Mouse (Mus musculus) gastrocnemius, postnatal 4 days (tissue): ENCODE measurements at regions not wholly inside any gene's neighbourhood (a gene's known extent, or its start where the extent isn't known, plus 50 kb on each side); places are given as distances from the start of the nearest gene placed in this dataset.

Experiments used
- DNase-seq, 2 experiments: peaks; one replicate each; pipeline ENCODE4 v3.0.0; 2021 to 2022; ENCODE audit warnings: low spot score in 2 of 2, mixed read lengths in 2 of 2

DNA sequence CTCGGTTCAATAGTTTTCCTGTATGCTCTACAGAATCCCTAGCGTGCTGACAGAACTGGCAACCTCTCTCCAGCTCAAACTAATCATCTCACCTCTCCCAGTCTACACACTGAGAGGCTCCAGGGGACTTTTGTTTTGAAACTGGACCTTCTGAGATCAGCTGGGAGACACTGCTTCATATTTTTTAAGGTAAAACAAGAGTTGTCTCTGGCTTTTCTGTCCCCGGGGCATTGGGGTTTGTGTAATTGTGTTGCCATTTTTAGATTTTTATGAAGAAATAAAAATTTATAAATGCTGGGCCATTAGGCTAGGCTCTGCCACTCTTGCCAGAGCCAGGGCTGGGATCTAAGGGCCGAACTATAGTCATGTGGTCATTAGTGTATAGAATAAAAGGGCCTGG is 179.8 kb upstream of the Cdh5 start:
- no peak for DNase-seq

DNA sequence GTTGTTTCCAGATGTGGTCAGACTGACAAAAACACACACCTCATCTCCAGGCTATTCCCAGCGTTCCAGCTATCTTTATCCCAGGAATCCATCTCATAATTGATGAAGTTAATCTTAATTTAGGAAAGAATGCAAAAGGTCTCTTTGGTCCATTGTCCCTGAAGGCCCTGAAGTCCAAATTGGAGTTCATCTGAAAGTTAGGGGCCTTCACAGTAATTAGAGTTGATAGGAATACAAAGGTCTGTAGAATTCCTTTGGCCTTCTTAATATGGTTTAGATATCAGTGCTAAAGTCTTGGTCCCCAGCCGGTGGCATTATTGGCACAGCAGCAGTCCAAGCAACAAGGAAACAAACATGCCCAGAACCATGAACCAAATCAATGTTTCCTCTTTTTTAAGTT is 178.7 kb upstream of the Cdh5 start:
- DNase-seq = no peak

DNA sequence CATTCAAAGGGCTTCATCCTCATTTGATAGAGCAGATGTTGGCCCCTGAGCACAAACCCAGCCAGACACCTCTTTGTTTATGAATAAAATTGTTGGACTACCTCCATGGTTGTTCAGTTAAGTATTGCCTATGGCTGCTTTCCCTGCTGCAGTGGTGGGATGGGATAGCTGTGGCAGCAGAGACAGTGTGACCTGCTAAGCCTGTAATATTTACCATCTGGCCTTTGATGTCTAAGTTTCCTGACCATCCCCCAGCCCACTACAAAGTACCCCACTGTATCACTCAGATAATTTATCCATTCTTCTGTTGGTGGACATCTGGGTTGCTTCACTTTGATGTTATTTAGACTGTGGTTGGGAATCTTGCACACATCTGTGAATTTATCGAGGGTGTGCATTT is 168.7 kb upstream of the Cdh5 start:
- DNase-seq = no peak

DNA sequence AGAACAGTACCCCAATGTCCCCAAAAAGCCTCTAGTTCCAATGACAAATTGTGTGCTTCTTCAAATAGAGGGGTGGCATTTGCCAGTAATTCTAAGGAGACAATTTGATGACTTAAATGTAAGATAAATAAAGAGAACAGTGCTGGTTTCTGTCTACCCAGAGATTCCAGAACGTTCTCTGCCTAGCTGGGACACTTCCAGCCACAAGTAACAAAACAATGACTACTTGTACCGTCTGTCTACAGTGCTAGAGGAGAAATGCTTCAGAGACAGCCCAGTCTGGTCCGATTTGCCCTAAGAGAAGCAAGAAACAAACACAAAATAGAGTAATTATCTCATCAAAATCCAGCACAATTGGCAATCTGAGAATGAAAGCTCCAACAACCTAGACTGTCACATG is 164.9 kb upstream of the Cdh5 start:
- DNase-seq = no peak

DNA sequence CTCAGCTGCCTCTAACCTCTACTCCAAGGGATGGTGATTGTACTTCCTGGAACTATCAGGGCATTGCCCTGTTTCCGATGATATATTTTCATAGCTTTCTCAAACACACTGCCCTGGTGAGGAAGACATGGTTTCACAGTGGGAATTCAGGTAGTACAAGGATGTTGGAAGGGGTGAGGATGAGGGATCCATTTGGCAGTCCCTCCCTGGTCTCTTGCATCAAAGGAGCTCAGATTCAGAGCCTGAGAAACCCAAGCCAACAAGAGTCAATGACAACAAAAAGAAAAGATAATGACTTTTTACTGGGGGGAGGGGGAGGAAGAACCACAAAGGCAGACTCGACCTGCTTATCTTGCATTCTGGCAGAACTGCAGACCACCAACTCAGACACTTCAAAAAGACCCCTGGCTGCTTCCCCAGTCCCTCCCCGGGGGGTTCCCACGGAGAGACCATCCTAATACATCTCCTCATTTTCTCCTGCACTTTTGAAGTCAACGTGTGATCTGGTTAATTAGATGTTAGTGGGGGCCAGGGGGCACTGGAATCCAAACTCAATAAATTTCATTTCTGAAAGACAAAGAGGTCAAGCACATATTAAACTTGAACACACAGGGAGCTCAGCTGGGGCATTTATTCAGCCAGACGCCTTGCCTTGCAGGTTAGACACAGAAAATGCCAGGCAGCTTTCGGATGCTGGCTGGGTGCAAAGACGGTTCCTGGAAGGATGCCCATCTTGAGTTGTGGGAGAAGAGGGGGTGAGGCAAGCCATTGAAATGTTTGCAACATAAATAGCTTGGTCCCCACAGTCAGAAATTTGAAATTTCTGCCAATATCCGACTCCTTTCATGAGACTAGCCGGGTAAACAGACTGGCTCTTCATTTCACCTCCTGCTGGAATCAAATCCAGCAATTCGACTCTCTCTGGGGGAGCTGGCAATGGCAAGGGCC is 162.9 kb upstream of the Cdh5 start:
- DNase-seq = no peak

DNA sequence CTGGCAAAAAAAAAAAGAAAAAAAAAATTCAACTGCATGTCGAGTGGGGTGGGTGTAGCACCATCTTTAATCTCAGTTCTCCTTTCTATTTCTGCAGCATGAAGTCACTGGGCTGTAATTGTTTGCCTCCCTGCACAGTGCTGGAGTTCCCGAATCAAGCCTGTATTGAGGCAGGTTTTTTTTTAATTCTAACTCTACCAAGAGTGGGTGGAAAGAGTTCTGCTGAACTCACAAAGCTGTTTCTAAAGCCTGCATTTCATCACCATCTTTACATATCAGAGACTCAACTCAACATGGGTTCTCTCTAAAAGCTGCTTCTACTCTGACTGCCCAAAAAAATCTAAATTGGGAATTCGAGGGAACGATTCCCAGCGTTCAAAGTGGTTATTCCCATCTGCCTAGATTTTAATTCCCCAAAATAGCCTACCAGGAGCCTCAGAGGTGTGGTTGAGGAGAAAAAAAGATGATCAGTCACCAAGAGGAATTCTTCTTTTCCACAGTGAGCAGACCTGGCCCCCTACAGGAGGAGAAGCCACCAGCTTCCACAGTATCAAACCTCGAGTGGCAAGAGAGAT is 160.4 kb upstream of the Cdh5 start:
- DNase-seq = no peak

DNA sequence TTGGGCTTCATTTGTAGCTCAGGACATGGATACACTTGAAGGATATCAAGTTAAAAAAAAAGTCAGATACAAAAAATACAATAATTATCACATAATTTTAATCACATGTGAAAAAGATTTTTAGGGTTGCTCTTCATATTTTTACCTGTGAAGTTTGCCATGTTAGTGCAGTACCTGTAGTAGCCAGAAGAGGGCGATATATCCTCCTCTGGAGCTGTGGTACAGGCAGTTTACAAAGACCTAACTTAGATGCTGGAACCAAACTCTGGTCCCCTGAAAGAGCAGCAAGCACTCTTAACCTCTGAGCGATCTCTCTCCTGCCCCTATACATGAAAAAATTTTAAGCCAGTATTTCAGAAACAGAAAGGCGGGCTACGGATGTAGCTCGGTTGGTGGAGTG is 153.0 kb upstream of the Cdh5 start:
- no peak for DNase-seq

DNA sequence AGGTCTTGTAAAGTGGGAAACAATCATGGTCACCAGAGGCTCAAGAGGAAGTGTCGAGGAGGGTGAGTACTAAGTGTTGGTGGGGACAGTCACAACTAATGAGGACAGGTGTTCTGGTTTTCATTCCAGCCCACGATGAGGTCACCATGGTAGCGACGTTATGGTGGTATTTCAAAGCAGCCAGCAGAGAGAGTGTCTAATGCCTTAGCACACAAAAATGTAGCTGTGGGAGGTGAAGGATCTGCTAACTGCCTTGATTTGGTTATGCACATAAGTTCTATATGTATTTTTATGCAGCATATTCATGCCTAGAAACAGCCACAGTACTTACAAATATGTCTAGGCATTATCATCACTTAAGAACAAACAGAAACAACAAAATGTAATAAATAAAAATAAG is 151.0 kb upstream of the Cdh5 start:
- no peak for DNase-seq

DNA sequence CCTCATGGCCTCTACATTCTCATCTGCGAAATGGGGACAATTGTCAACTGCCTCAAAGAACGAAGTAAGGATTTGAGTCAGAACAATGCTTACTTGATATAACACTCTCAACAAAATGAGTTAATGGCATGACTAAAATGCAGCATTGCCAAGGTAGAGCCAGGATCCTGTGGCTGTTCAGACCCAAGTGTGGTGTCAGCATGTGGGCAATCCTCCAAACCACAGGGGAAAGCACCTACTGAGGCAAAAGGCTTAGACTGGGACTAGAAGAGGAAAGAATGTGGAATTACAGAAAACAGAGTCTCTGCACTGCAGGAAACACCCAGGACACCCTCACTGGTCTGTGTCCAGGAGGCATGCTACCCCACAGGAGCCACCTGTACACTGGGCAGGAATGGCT is 147.8 kb upstream of the Cdh5 start:
- no peak for DNase-seq

DNA sequence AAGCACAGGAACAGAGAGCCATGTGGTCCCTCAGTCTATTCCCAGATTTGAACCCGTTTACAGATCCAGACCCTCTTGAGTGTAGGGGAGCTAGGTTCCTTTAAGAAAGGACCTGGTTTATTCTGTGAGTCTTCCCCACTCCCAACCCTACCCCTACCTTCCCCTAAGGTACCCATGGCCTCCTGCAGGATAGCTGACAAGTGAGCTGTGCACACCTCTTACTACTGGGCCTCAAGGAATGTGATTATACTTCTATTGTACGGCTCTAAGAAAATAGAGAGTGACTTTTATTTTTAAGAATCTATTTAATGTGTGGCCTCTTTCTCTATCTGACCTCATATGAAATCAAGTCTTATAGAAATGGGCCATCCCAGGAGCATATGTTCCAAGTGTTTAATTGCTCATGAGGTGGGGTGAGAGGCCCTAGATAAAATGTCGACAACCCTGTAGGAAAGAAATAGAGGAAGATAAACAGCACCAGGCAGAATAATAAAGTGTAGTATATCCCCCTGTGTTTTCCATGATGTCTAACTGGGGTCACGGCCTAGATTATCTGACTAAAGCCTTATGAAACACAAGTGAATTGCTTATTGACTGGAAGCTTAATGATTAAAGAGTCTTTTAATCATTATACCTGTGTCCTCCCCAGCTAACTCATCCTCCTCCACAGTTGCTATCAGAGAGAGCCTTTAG is 145.7 kb upstream of the Cdh5 start:
- no peak for DNase-seq

DNA sequence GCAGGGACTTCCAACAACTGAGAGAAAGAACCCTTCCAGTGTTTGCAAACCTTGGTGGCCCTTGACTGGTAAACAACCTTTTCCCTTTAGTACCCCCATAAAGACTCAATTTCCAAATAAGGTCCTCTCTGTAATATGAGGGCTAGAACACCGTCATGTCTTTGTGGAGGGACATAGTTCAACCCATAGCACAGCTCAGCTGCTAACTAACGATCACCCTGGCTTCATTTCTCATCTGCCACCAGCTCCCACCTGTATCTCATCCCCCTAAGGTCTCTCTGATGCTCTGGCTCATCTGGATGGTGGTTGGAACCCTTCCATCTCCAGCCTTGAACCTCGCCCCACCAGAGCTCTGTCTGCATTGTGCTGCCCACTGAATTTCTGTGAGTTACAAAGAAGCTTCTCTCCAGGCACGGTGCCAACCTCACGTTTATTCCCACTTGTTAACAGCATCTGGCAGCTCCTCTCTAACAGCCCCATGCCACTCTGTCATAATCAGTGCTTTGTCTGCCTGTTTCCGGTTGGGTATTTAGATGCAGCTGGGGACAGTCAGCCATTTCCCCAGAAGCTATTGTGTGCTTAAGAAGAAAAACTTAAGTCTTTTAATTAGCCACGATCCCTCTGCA is 137.0 kb upstream of the Cdh5 start:
- DNase-seq = peak in 1 of 2 experiments; percentile 17

DNA sequence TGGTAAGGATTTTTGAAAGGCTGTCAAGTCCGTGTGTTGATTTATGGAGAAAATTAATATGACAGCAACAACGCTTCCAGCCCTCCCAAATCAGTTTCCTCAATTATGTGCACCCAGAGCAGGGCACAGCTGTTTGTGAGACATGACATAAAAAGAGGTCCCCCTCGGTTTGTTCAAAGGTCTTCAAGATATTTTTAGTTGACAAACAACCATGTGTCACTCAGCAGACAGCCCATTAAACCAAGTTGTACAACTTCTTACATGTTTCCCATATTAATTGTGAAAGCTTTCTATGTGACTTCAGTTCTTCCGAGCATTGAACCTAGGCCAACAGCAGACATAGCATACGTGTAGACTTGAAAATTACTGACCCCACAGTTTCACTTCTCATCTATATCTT is 131.5 kb upstream of the Cdh5 start:
- DNase-seq = no peak

DNA sequence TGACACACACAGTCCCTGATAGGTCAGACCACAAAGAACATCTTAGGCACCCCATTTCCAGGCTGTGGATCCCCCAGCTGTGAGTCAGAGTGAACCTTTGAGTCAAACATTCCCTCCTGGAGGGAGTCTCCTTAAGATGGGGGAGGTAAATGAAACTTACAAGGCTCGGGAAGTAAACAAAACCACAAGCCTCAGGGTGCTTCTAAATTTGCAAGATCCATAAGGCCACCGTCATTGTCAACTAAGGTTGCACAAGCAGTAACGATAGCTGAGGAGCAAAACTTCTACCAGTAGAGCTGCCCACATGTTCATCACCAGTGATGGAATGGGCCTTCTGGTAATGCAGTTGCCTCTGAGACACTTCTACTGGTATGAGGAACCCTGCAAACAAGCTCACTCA is 130.9 kb upstream of the Cdh5 start:
- no peak for DNase-seq

DNA sequence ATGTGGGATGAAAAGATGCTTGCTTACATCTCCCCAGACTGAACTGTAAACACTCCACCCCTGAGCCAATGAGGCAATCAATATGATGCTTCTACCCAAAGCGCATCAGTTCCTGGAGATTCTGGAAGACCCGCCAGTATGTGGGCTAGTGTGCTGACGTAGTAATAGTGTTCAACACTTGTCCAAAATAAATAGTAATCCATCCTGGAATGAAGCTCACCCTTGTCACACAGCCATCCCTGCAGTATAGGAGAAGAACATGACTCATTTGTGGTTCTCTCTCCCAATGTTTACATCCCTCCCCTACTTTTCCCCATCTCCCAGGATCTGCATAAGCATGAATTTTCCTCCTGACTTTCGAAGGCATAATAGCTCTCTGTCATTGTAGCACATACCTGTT is 130.5 kb upstream of the Cdh5 start:
- no peak for DNase-seq

DNA sequence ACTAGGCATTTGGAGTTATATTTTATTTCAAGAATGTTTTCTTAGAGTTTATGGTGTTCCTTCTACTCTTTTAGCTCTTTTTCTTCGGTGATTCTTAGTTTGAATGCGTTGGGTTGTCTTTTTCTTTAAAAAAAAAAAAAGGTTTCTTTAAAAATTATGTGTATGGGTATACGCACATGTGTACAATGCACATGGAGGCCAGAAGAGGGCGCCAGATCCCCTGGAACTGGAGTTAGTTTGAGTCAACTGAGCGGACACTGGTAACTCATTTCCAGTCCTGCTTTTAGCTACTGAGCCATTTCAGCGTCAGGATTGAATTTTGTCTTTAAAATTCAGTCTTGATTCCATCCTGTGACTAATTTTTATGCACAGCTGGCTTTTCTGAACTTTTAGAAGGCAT is 124.9 kb upstream of the Cdh5 start:
- no peak for DNase-seq

DNA sequence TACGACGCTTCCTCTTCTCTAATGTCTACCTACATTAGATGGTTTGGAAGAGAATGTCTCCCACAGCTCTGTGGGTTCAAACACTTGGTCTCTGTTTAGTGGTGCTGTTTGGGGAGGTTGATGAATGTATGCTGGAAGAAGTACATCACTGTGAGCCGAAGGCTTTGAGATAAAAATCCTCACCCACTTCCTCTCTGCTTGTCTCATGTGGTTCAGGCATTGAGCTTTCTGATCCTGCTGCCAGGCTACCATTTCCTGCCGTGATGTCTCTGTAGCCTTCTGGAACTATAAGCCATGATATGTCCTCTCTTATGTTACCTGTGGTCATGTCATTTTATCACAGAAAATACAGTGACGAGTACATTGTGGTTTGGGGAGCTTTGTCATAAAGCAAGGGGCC is 122.5 kb upstream of the Cdh5 start:
- DNase-seq = no peak

DNA sequence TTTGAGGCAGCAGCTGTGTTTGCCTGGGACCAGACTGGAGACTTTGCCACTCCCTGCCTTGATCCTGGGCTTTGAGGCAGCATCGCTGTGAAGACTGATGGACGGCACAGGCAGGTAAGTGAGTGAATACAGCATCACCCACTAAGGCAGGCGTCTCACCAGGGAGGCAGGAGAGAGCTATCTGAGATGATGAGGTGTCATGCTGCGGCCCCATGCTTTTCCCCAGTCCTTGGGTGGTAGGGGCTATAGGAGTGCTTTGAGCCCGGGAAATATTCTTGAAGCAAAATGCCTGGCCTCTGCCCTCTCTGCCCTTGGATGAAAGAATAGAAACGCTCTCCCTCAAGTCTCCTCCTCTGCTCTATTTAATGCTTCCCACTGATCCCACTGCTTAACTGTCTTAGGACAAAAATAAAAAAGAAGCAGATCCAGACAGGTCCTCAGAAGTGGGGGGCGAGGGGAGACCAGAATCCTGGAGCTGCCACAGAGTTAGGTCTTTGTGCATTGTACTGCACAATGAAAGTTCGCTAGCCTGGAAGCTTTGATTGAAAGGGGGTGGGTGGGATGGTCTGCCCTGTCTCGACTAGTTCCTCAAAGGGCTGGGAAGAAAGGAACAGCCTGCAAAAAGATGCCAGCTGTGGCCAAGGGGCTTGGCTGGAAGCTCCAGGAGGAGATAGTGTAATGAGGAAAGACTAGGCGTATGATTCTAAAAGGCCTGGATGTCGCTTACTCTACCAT is 117.4 kb upstream of the Cdh5 start:
- no peak for DNase-seq

DNA sequence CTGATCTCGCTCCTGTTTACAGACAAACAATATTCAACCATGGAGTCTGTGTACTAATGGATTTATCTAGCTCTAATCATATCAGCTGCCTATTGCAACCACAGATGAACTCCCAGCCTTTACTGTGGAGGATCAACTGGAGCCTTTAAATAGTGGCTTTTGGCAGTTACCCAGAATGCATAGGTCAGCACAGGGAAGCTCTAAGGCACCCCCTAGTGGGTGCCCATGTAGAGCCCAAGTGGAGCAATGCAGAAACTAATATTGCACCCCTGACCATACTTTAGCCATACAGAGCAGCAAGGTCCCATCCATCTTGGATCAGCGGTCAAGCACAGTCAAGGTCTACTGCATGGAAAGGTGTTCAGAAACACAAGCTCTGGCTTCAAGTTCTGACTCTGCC is 115.8 kb upstream of the Cdh5 start:
- DNase-seq = no peak

DNA sequence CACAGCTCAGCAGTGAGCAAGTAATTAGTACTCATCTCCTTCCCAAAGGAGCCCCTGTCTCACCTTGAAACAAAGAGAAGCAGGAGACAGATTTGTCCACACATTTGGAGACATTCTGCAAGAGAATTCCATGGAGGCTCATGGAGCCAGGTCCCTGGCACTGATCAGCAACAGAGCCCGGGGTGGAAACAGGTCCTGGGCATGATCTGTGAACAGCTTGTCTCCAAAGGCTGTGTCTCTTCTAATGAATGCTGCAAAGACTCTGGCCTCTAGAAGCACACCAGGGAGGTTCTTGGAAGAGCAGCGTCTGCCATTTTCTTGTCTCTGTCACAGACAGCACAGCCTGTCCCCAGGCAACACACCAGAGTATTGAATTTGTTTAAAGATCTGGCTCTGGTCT is 107.5 kb upstream of the Cdh5 start:
- no peak for DNase-seq

DNA sequence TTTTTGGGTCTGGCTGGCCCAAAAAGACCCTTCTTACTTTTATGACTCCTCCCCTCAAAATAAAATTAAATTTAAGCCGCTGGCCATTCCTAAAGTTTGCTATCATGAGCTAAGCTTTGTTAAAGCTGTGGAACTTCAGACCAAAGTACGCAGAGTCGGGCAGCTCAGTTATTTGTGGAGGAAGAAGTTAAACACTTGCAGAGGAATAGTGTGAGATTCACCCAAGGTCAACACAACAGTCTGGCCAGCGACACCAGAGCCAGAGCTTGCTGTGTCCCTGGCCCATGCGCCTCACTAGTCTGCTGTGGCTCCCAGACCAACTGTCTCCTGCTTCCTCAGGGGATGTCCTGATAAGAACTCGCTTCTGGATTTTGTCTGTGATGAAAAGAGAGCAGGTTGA is 103.3 kb upstream of the Cdh5 start:
- DNase-seq = no peak

DNA sequence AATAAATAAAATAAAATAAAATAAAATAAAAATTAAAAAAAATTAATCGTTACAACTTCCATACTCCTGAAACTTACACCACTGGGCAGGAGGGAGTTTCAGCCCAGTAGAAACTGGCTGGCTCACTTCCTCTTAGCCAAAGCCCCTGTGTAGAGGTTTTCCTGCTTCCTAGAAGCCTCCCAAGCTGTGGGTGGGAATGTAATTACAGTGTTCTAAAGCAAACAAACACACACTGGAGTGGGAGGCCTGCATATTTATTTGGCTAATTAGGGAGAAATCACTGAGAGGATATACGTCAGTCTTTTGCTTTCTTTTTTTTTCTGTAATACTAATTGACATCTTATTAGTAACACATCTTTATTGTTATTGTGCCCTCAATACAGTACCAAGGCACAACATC is 94.2 kb upstream of the Cdh5 start:
- no peak for DNase-seq
